Mouse (Mus musculus): ENCODE measurements around the gene Asb12. TPM values are rescaled to one million over a fixed set of nuclear protein-coding genes. Genes with fewer than 3 reads are reported as not detected.

Gene Asb12
- polyA plus RNA-seq, 1 experiment from 2014 or later: 0.52 TPM

DNA sequence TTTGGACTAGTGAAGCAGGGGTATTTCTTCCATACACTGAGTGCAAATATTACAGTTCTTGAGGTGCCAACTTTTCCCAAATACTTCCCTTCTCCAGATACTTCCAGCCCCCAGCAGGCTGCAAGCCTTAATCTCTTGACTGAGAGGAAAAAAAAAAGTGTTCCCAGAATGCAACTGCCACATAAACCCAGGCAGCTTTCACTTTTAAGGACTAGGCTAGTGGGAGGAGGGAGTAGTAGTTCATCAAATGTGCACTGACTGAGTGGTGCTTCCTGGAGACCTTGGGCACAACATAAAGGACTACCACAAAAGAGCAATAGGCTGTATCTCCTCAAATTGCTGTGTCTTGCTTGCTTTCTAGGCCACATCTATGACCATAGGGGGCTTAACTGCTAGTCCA is 116.5 kb downstream of the Asb12 start:
- Histone ChIP-seq H3K27ac (no peak overlapping the region), H3K36me3 (replicated peaks) (no peaks in the 10 kb centered on the region), H3K9ac (no peak overlapping the region), H3K4me2 (no peak overlapping the region), H3K4me3 (no peak overlapping the region), H3K9me3 (no peaks in the 10 kb centered on the region), H3K4me1 (peaks cover 17% of the 10 kb centered on the region), H3K27me3 (replicated peaks) (no peaks in the 10 kb centered on the region)
- ATAC-seq (replicated peaks): no peak

DNA sequence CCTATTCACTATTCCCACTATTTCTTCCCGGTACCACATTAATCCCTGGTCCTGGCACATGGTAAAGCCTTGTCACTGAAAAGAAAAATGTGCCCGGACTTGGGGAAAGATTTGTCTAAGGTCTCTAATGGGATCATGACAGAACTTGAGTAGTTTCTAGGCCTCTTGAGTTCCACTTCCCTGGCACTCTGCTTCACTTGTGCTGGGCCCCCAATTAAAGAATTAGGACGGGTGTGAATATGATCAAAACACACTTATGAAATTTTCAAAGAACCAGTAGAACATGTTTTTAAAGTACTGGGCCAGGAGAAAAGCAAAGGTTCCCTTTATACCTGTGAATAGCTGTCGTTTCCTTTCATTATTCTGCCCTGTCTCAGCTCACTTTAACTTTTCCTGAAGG is 119.3 kb downstream of the Asb12 start:
- no peak overlapping the region for H3K4me3 ChIP-seq
- H3K36me3 ChIP-seq (replicated peaks): no peaks in the 10 kb centered on the region
- no peak overlapping the region for H3K27ac ChIP-seq
- ATAC-seq (replicated peaks): no peak
- no peak overlapping the region for H3K4me2 ChIP-seq
- no peaks in the 10 kb centered on the region for H3K27me3 ChIP-seq (replicated peaks)
- peaks cover 17% of the 10 kb centered on the region for H3K4me1 ChIP-seq
- H3K9ac ChIP-seq: no peak overlapping the region
- H3K9me3 ChIP-seq: no peaks in the 10 kb centered on the region
- WGBS: 83% methylated on average over 4 of the region's 4 CpGs

DNA sequence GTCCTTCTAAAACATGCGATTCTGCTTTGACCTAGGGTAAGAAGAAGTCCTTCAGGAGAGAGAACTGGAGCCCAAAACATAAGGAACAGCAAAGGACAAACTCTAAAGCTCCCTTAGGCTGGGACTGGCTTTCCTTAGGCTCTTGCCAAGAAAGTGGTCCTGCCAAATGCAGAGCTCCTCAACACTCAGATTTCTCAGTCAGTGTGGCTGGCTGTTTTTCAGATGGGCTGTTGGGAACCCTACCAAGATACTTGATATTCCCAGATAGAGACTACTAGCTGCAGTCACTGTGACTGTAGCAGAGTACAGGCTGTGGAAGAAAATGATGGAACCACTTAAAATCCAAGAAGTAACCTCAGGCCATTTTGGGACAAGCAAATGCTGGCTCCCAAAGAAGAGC is 120.6 kb downstream of the Asb12 start:
- Histone ChIP-seq H3K27ac (no peak overlapping the region), H3K9ac (no peak overlapping the region), H3K9me3 (no peaks in the 10 kb centered on the region), H3K4me2 (no peak overlapping the region), H3K27me3 (replicated peaks) (no peaks in the 10 kb centered on the region), H3K36me3 (replicated peaks) (no peaks in the 10 kb centered on the region), H3K4me3 (no peak overlapping the region), H3K4me1 (peaks cover 10% of the 10 kb centered on the region)
- WGBS: 85% methylated on average over 1 of the region's 1 CpGs
- ATAC-seq (replicated peaks): no peak

Other genes with a start within 250 kb of the Asb12 start
- gene Amer1, start 113.1 kb downstream of the Asb12 start, polyA plus RNA-seq (2015; fragmentation: Nextera tagmentation; extraction: Ambion mirVana): 13.0 and 13.3 TPM in 2 replicates
- gene Pfn5, start 117 bp upstream of the Asb12 start, polyA plus RNA-seq (2015; fragmentation: Nextera tagmentation; extraction: Ambion mirVana): 0.26 TPM in 1 of 2 replicates, not detected in the other
- 75.9 and 78.0 TPM in 2 replicates for gene Zc4h2, start 100.5 kb upstream of the Asb12 start, polyA plus RNA-seq (2015; fragmentation: Nextera tagmentation; extraction: Ambion mirVana)
- 3.5 and 4.1 TPM in 2 replicates for gene Zc3h12b, start 153.7 kb upstream of the Asb12 start, polyA plus RNA-seq (2015; fragmentation: Nextera tagmentation; extraction: Ambion mirVana)

Measured in midbrain, embryonic 15.5 days (tissue).